Mouse (Mus musculus) spleen, adult 12 weeks (tissue): ENCODE measurements around the gene Magix.

ENCODE experiments used
- DNase-seq: peaks from one replicate; pipeline ENCODE4 v3.0.0; 2022; ENCODE audit warnings: low spot score

Magix gene

GRCm38 (mm10) chrX:7673578-7674281, 7.3 kb downstream of the Magix start:
- DNase-seq = no peak

DNA sequence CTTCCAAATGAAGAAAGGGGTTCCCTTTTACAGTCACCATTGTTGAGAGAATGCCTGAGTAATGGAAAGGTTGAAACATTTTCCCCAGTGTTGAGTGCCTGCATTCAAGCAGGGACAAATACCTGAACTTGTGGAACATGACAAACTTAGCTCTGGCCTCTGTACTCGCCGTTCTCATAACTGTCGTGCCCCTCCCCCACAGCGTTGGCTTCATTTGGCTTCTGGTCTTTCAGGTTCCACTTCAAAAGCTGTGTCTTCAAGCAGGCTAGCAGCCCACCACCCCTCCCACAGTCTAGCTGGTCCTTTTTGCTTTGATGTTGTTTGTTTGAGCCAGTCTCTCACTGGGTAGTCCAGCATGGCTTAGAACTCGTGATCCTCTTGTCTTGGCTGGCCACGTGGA, 8.3 kb downstream of the Magix start:
- no peak for DNase-seq

DNA sequence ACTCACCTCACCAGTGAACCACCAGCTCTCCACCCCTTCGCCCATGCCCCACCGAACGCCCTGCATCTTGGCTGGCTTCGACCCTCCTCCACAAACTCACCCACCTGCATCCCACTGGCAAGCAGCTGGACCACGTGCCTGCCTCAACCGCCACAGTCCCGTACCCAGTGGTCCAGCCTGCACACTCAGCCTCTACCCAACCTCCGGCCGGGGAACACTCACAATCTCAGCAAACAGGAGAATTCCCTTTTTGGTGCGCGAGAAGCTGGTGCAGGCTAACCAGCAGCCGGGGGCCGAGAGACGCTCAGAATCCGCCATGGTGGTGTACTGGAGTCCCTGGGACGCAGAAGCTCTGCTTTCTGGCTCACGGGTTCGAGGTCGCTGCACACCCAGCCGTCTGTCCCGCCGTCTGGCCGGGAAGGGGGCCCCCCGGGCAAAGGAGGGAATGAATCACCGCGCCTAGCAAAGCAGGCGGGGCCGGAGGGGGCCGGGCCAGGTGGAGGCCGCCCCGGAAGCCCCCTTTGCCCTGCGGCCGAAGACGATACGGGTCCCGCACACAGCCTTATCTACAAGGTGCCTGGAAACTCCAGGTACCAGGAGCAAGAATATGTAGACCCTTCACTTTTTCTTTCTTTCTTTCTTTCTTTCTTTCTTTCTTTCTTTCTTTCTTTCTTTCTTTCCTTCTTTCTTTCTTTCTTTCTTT, 10.0 kb downstream of the Magix start, which contains the start of gene Plp2:
Plp2 (minus strand) TSS at position 470 of the 703 bp plus-strand sequence.
- no peak for DNase-seq

DNA sequence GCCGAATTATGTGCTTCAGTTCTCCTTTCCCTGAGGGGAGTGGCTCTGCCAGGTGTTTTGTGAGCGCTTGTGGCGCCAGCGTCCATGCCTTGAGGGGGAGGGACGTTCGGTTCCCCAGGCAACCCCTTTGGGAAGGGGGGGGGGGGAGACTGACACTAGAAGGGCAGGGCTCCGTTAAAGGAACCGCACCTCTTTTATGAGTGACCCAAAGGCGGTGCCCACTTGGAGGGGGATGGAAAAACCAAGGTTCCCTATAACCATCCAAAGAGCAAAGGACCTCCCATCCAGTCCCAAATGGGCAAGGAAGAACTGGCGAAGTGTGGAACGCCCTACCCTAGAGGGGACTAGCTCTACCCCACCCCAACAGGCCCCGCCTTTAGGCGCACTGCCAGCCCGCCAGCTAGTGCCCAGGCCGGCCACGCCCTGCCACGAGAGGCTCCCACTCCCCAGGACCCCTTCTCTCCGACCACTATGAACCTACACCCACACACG, 10.6 kb downstream of the Magix start:
- DNase-seq = peak; percentile 51

- DNase-seq = no peak
These were observed 15.1 kb downstream of the Magix start for GRCm38 (mm10) chrX:7665739-7666502.

DNA sequence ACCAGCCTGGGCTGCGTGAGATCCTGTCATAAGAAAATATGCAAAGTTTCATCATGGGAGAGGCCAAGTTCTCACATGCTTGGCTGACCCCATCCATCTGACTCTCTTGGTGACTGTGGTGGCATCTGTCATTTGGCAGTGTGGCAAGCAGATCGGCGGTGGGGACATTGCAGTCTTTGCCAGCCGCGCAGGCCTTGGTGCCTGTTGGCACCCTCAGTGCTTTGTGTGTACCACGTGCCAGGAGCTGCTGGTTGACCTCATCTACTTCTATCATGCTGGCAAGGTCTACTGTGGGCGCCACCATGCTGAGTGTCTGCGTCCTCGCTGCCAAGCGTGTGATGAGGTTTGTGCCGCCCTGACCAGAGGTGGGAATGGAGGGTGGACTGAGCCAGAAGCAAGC, 16.3 kb downstream of the Magix start:
- DNase-seq = no peak

DNA sequence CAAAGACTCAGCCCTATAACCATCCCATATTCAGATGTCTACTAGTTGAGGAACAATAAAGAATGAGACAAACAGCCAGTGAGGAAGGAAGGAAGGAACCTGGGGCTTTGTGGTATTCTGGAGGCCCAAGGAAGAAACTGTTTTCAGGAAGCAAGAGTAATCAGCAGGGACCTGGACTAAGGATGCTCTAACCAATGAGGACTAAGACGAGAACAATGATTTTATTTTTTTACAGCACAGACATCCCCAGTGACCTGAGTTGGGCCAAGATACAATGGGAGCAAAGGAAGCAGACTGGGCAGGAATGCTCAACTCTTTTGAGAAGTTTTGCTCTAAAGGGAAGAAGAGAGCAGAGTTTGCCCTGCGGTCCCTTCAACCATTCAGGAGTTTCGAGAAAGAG, 18.1 kb downstream of the Magix start:
- no peak for DNase-seq

DNA sequence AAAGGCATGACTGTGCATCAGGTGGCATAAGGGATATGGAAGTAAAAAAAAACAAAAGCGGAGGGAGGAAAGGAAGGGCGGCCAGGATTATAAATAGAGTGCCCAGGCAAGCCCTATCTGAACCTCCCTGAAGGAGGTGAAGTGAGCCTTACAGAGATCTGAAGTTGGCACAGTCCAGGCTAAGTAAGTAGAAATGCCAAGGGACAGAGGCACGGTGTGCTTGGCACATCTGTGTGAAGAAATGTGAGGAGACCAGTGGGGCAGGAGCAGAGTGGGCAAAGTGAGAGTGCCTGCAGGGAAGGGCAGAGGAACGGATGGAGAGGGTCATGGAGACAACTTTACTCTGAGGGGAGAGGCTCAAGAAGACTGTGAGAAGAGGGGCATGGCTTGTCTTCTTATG, 20.0 kb downstream of the Magix start:
- DNase-seq = no peak

- DNase-seq = no peak
These were observed 22.1 kb downstream of the Magix start for GRCm38 (mm10) chrX:7658785-7659589.

DNA sequence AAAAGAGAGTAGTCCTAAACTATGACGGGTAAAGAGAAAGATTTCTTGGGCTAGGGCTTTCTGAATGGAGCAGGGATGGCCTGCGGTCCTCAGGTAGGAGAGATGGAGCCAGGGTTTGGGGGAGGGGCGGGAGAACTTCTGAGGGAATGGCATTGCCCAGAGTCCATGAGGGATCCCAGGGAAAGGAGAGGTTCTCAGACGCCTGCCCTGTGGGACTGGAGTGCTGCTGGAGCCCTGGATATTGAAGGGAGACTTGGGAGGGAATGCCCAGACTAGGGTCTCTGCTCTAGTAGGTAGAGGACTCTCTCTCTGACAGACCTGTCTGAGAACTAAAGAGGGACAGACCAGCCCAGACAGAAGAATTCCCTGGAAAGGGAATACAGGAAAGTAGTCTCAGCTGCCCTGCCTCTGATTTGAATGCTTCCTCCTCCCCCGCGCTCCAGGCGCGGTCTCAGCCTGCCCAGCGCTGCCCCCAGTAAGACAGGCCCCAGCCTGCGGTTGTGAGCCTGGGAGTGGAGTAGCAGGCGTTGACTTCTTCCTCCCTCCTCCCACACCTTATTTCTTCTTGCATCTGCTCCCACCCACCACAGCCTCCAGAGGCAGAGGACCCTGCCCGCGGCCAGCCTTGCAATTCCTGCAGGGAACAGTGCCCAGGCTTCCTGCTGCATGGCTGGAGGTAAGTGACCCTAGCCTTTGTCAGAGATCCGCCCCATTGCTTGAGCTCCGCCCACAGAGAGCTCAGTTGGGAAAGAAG, 22.8 kb downstream of the Magix start:
- no peak for DNase-seq

DNA sequence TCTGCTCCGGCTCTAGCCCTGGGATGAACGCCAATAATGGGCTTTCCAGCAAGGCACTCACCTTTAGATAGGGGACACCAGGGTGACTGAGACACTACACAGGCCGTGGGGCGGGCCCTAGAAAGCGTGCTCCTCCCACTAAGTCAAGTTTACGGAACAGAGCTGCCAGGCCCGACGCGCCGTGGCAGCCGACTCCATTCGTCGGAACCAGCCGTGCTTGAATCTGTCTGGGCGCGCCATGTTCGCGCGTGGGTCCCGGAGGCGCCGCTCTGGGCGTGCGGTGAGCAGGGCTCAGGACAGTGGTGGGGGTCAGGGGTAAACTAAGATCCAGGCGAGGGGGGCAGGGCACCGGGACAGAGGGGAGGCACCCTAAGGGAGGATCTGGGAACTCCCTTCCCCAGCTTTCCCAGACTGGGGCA, 23.8 kb downstream of the Magix start, which contains the start of gene Prickle3:
Prickle3 (plus strand) TSS at position 40 of the 419 bp plus-strand sequence.
- DNase-seq = peak; percentile 22

DNA sequence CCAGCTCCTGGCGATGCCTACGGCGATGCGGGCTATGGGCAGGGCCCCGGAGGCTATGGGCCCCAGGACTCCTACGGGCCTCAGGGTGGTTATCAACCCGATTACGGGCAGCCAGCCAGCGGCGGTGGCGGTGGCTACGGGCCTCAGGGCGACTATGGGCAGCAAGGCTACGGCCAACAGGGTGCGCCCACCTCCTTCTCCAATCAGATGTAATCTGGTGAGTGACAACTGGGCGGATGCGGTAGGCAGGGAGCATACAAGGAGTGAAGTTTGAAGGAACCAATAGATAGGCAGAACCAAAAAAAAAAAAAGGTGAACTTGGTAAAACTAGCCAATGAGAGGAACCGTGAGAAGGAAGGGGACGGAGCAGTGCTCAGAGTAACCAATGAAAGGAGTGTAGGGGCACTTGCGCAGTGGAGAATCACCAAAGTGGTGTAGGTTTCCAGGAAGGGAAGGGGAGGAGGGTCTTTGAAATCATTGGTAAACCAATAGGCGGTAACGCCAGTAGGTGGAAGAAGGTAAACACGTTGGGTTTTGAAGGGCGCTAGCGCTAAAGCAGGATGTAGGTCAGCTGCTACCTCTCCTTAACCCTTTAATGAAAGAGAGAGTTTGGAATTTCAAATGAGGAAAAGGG, 32.3 kb downstream of the Magix start:
- DNase-seq = peak; percentile 71

DNA sequence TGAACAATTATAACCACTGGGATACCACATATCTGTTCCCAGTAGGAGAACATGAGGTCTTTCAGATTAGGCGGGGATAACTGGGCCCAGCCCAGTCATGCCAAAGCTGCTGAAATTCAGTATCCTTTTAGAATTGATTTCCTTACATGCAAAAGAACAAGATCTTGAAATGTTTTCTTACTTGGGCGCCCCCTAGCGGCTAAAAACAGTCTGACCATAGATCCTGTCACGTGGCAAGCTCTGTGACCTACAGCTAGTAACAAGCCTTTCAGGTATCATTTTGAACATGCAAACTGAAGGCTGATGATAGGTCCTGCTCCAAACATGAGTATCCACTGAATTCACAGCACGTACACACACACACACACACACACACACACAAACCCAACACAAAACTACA, 35.7 kb downstream of the Magix start:
- peak; percentile 69 for DNase-seq

GRCm38 (mm10) chrX:7640785-7641184, 40.3 kb downstream of the Magix start:
- no peak for DNase-seq

DNA sequence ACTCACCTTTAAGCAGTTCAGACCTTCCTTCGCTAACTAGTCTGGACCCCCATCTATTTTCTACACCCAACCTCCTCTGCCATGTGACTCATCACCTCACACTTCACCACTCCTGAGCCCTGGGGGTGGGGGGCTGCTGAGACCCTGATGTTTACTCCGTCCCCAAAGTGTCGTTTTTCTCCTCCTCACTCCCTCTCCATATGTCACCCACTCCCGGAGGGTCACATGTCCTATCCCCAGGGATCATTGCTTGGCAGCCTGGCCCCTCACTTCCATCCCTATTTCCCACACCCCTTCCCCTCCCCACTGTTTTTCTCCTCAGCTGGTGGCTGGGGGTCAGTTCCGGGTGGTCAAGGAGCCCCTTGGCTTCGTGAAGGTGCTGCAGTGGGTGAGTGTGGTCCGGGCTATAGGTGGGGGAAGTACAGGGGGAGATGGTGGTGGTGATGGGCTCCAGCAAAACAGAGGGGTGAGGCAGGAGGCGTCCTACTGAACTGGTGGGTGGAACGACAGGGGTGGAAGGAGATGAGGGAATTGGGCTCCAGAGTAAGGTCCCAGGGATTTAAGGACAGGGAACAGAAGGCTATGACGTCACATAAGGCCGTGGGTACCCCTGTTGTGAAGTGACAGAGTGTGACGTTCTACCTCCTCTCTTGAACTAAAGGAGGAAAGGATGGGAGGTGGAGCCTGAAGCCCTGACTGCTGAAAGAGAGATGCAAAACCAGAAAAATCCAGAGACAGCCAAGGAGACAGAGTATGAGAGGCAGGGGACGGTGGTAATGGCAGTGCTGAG, 41.3 kb downstream of the Magix start:
- DNase-seq = no peak

DNA sequence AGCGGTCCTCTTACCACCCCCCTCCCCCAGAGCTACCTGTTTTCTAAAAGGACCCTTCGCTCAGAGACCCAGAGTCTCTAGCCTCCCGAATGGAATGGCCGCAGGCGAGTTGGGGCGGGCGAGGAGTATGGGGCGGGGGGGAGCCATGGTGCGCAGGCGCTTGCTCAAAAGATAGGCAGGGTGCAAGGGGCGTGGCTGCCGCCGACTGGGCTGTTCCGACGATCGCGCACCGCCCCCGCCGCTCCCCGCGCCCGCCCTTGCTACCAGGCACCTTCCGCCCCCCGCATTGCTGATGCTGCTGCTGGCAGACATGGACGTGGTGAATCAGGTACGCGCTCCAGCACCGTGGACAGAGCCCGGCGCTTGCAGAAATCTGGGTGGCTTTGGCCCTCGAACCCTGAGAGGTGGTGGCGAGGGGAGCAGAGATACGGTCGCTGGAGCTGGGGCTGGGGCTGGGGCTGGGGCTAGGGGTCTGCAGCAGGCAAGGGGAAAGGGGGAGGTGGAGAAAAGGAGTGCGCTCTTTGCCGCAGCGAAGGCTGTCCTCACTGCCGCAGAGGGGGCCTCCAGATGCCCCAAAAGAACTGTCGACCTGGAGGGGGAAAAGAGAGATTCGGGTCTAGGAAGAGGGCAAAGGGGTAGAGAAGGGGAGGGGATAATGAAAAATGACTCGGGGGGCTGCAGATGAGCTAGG, 42.5 kb downstream of the Magix start, which contains the start of gene Syp:
Syp (plus strand) TSS at position 71 of the 691 bp plus-strand sequence.
- DNase-seq = peak; percentile 73

DNA sequence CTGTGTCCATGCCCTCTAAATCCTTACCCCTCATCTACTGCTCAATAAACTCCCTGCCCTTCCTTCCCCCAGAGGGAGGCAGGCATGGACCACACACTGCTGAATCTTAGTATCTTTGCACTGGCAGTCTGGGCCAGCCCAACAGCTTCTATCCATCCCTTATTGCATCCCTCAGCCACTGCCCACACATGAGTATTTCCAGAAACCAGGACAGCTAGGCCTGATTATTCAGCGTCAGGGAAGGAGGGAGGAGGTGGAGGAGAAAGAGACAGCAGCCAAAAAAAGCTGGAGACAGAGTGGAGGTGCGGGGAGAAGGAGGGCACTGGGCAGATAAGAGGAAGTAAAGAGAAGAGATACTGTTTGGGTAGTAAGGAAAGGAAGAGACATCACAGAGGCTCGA, 46.0 kb downstream of the Magix start:
- DNase-seq = no peak

DNA sequence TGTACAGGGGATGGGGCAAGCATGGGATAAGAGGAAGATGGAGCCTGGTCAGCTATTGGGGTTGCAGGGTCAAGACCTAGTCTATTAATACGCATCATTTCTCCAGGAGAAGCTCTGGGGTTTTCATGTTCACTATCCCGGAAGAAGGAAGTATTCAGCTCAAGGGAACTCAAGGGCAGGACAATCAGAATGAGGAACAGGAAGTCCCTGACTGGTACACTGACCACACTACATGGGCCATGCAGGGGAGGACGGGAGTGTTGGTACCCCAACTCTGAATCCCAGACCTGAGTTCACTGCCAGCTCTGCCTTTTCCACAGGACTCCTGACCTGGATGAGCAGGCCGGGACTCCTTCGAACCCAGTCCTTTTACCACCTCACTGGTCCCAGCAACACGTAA, 48.5 kb downstream of the Magix start:
- DNase-seq = no peak
